Mouse (Mus musculus) forebrain, postnatal 0 days (tissue): ENCODE data around the gene Banf2. TPM values are rescaled to one million over a fixed set of nuclear protein-coding genes. Genes with fewer than 3 reads are reported as not detected.

ENCODE experiments used
- ATAC-seq: fragments of 200-750 bp; cut with Nextera tagmentation; 2 replicates; pipeline ENCODE4 v1.8.0; 2017; ENCODE audit warnings: mild to moderate bottlenecking, moderate library complexity
- DNase-seq: peaks from one replicate; pipeline ENCODE4 v3.0.0-alpha.2; 2015
- H3K27ac ChIP-seq: fragments of 300-500 bp; sonication (generic); 2 replicates; pipeline ENCODE4 v1.5.1; 2014; ENCODE audit warnings: low read depth, mild to moderate bottlenecking, antibody characterized with exemption, low read length, moderate library complexity, mixed read lengths
- H3K27me3 ChIP-seq: fragments of 300-500 bp; sonication (generic); 2 replicates; pipeline ENCODE4 v1.6.1; 2014; ENCODE audit warnings: mild to moderate bottlenecking, low read length, mixed read lengths; ENCODE audit not compliant: insufficient read depth
- H3K36me3 ChIP-seq: fragments of 300-500 bp; sonication (generic); 2 replicates; pipeline ENCODE4 v1.6.1; 2014; ENCODE audit warnings: mild to moderate bottlenecking, moderate library complexity; ENCODE audit not compliant: insufficient read depth
- H3K4me1 ChIP-seq: fragments of 300-500 bp; sonication (generic); 2 replicates; pipeline ENCODE4 v1.6.1; 2014; ENCODE audit warnings: antibody characterized with exemption; ENCODE audit not compliant: insufficient read depth
- H3K4me2 ChIP-seq: fragments of 300-500 bp; sonication (generic); 2 replicates; pipeline ENCODE4 v1.6.1; 2014; ENCODE audit warnings: low read depth, mild to moderate bottlenecking, moderate library complexity
- H3K4me3 ChIP-seq: fragments of 300-500 bp; sonication (generic); 2 replicates; pipeline ENCODE4 v1.5.1; 2014; ENCODE audit warnings: low read depth, low read length, mixed read lengths
- H3K9ac ChIP-seq: fragments of 300-500 bp; sonication (generic); 2 replicates; pipeline ENCODE4 v1.6.1; 2014; ENCODE audit warnings: mild to moderate bottlenecking
- H3K9me3 ChIP-seq: fragments of 300-500 bp; sonication (generic); 2 replicates; pipeline ENCODE4 v1.6.1; 2016; ENCODE audit warnings: low read length
- CTCF ChIP-seq: sonication (generic); IDR thresholded peaks from 2 replicates; pipeline ENCODE4 v1.5.1; 2016; ENCODE audit warnings: antibody characterized with exemption, control low read depth, low read depth
- WGBS: fragments of 180-500 bp; shearing (Covaris S2); extraction: QIAGEN DNeasy Blood & Tissue Kit; methylation state at CpG from one replicate; pipeline ENCODE4 v1.1.7; 2014; 5-methylcytosine and 5-hydroxymethylcytosine counted together
- polyA plus RNA-seq: library from polyadenylated mRNA; unstranded; fragments of >200 nt; fragmentation: Nextera tagmentation; extraction: Ambion mirVana; gene quantifications from 2 replicates; pipeline ENCODE4 v1.2.1, GENCODE M21; 2015
- total RNA-seq: library from RNA; depleted of rRNA; stranded (reverse); fragments of >200 nt; gene quantifications from 2 replicates; pipeline ENCODE4 v1.2.3, GENCODE M21; 2014

Banf2 gene
- total and polyA plus RNA-seq, 2 experiments from 2014 or later, result not detected

GRCm38 (mm10) chr2:144002229-144002984, 30.5 kb upstream of the Banf2 start:
- Histone ChIP-seq H3K4me1 (no peaks in the 10 kb centered on the region), H3K4me3 (no peak overlapping the region), H3K4me2 (no peak overlapping the region), H3K36me3 (no peaks in the 10 kb centered on the region), H3K9ac (no peak overlapping the region), H3K27me3 (no peaks in the 10 kb centered on the region), H3K9me3 (no peaks in the 10 kb centered on the region), H3K27ac (no peak overlapping the region)
- ATAC-seq (no peak), DNase-seq (no peak)
- TF ChIP-seq CTCF, result no peak
- WGBS, result 80% methylated on average over 5 of the region's 5 CpGs

- Histone ChIP-seq H3K36me3 (no peaks in the 10 kb centered on the region), H3K9ac (no peak overlapping the region), H3K4me2 (no peak overlapping the region), H3K27ac (no peak overlapping the region), H3K4me3 (no peak overlapping the region), H3K4me1 (no peaks in the 10 kb centered on the region), H3K9me3 (no peaks in the 10 kb centered on the region), H3K27me3 (no peaks in the 10 kb centered on the region)
- ATAC-seq, result no peak
- no peak for TF ChIP-seq CTCF
- DNase-seq, result no peak
- WGBS, result 32% methylated on average over 2 of the region's 2 CpGs
Observed at GRCm38 (mm10) chr2:144003544-144003943, 29.3 kb upstream of the Banf2 start.

- Histone ChIP-seq H3K4me1 (0 out of 2 replicates have a peak, but pooled peaks cover 5% of the 10 kb centered on the region), H3K27me3 (no peaks in the 10 kb centered on the region), H3K36me3 (no peaks in the 10 kb centered on the region), H3K4me3 (no peak overlapping the region), H3K27ac (no peak overlapping the region), H3K9ac (no peak overlapping the region), H3K4me2 (no peak overlapping the region), H3K9me3 (no peaks in the 10 kb centered on the region)
- ATAC-seq (no peak), DNase-seq (no peak)
- WGBS, result 84% methylated on average over 6 of the region's 6 CpGs
- TF ChIP-seq CTCF, result no peak
Observed at GRCm38 (mm10) chr2:144005166-144005955, 27.5 kb upstream of the Banf2 start.

- TF ChIP-seq CTCF, result no peak
- no peak overlapping the region for H3K9ac ChIP-seq
- DNase-seq, result no peak
- H3K4me1 ChIP-seq, result 0 out of 2 replicates have a peak, but pooled peaks cover 5% of the 10 kb centered on the region
- 89% methylated on average over 6 of the region's 6 CpGs for WGBS
- H3K27ac ChIP-seq, result no peak overlapping the region
- H3K4me2 ChIP-seq, result no peak overlapping the region
- H3K4me3 ChIP-seq, result no peak overlapping the region
- no peaks in the 10 kb centered on the region for H3K36me3 ChIP-seq
- ATAC-seq, result no peak
- H3K9me3 ChIP-seq, result no peaks in the 10 kb centered on the region
- no peaks in the 10 kb centered on the region for H3K27me3 ChIP-seq
Observed at GRCm38 (mm10) chr2:144006686-144007085, 26.2 kb upstream of the Banf2 start.

GRCm38 (mm10) chr2:144007211-144007610, 25.6 kb upstream of the Banf2 start:
- ATAC-seq, result no peak
- Histone ChIP-seq H3K9ac (no peak overlapping the region), H3K4me3 (no peak overlapping the region), H3K4me2 (no peak overlapping the region), H3K27me3 (no peaks in the 10 kb centered on the region), H3K27ac (no peak overlapping the region), H3K9me3 (no peaks in the 10 kb centered on the region), H3K36me3 (no peaks in the 10 kb centered on the region), H3K4me1 (0 out of 2 replicates have a peak, but pooled peaks cover 5% of the 10 kb centered on the region)
- no peak for TF ChIP-seq CTCF
- DNase-seq, result no peak
- WGBS, result 94% methylated on average over 4 of the region's 4 CpGs

- no peak for DNase-seq
Observed at GRCm38 (mm10) chr2:144009081-144009480, 23.8 kb upstream of the Banf2 start.

More at GRCm38 (mm10) chr2:144009081-144009480, 23.8 kb upstream of the Banf2 start:
- no peak for TF ChIP-seq CTCF
- WGBS, result 86% methylated on average over 1 of the region's 1 CpGs
- Histone ChIP-seq H3K4me1 (0 out of 2 replicates have a peak, but pooled peaks cover 5% of the 10 kb centered on the region), H3K9ac (no peak overlapping the region), H3K27ac (no peak overlapping the region), H3K4me2 (no peak overlapping the region), H3K27me3 (no peaks in the 10 kb centered on the region), H3K9me3 (no peaks in the 10 kb centered on the region), H3K36me3 (no peaks in the 10 kb centered on the region), H3K4me3 (no peak overlapping the region)
- no peak for ATAC-seq
